Mouse (Mus musculus) ES-E14 (cell line): Measurements from ENCODE around the gene Gna15. TPM values are rescaled to one million over a fixed set of nuclear protein-coding genes. Genes with fewer than 3 reads are reported as not detected.

ENCODE experiments used
- DNase-seq: peaks from one replicate; pipeline ENCODE4 v3.0.0-alpha.2; 2013; ENCODE audit warnings: low read depth, low spot score
- H3K27ac ChIP-seq: 2 replicates; pipeline ENCODE4 v1.5.1; 2012; ENCODE audit warnings: low read depth, mild to moderate bottlenecking, low read length, moderate library complexity, mixed read lengths; ENCODE audit not compliant: poor library complexity, insufficient read depth, severe bottlenecking
- H3K36me3 ChIP-seq: 2 replicates; pipeline ENCODE4 v1.6.1; 2012; ENCODE audit warnings: mild to moderate bottlenecking, low read length, moderate library complexity, mixed read lengths; ENCODE audit not compliant: control insufficient read depth, poor library complexity, insufficient read depth, severe bottlenecking
- H3K4me1 ChIP-seq, 2 experiments: fragments of 150-350 bp in 1 of 2; sonication (generic) in 1 of 2; 2 replicates each; pipeline ENCODE4 v1.6.1; 2012; ENCODE audit warnings: low read length in 2 of 2, mild to moderate bottlenecking in 1 of 2, mixed read lengths in 1 of 2; ENCODE audit not compliant: control insufficient read depth in 2 of 2, insufficient read depth in 2 of 2, poor library complexity in 1 of 2
- H3K4me3 ChIP-seq, 2 experiments: fragments of 150-350 bp in 1 of 2; sonication (generic) in 1 of 2; 2 replicates each; pipeline ENCODE4 v1.5.1; 2012; ENCODE audit warnings: low read length in 2 of 2, low read depth in 1 of 2, mild to moderate bottlenecking in 1 of 2, mixed read lengths in 1 of 2; ENCODE audit not compliant: insufficient read depth in 1 of 2, poor library complexity in 1 of 2, severe bottlenecking in 1 of 2
- H3K9ac ChIP-seq: 2 replicates; pipeline ENCODE4 v1.6.1; 2012; ENCODE audit warnings: low read depth, mild to moderate bottlenecking, low read length, mixed read lengths; ENCODE audit not compliant: poor library complexity, insufficient read depth, severe bottlenecking
- H3K9me3 ChIP-seq: fragments of 150-350 bp; sonication (generic); 2 replicates; pipeline ENCODE4 v1.6.1; 2012; ENCODE audit warnings: low read depth, mild to moderate bottlenecking, low read length; ENCODE audit not compliant: control insufficient read depth, insufficient read depth
- CHD2 ChIP-seq: IDR thresholded peaks from 2 replicates; pipeline ENCODE4 v1.6.1; 2014; ENCODE audit warnings: mild to moderate bottlenecking, low read depth, low read length, inconsistent platforms
- HCFC1 ChIP-seq: IDR thresholded peaks from 2 replicates; pipeline ENCODE4 v1.6.1; 2012; ENCODE audit warnings: low read length, inconsistent platforms, borderline replicate concordance; ENCODE audit not compliant: insufficient read depth
- MAFK ChIP-seq: IDR thresholded peaks from 2 replicates; pipeline ENCODE4 v1.6.1; 2014; ENCODE audit warnings: mild to moderate bottlenecking, low read depth, low read length, inconsistent platforms; ENCODE audit not compliant: insufficient read depth
- ZC3H11A ChIP-seq: IDR thresholded peaks from 2 replicates; pipeline ENCODE4 v1.6.1; 2012; ENCODE audit warnings: low read depth, mild to moderate bottlenecking, inconsistent platforms, low read length, borderline replicate concordance
- ZNF384 ChIP-seq: IDR thresholded peaks from 2 replicates; pipeline ENCODE4 v1.6.1; 2012; ENCODE audit warnings: low read depth, low read length, inconsistent platforms
- in situ Hi-C, 2 experiments: fragments of 600-800 bp; cut with MboI; formaldehyde crosslinking; loops; one replicate each; pipeline ENCODE4 v1.15.1; 2025; ENCODE audit warnings: low sequenced_read_pairs in 2 of 2, inconsistent platforms in 1 of 2; ENCODE audit not compliant: unreplicated experiment in 2 of 2
- total RNA-seq: library from RNA; depleted of rRNA; stranded (reverse); fragments of 300-350 nt; gene quantifications from 2 replicates; pipeline ENCODE4 v1.2.3, GENCODE M21; 2012

The Gna15 gene
- total RNA-seq, 1 experiment, result 11.8 TPM

DNA sequence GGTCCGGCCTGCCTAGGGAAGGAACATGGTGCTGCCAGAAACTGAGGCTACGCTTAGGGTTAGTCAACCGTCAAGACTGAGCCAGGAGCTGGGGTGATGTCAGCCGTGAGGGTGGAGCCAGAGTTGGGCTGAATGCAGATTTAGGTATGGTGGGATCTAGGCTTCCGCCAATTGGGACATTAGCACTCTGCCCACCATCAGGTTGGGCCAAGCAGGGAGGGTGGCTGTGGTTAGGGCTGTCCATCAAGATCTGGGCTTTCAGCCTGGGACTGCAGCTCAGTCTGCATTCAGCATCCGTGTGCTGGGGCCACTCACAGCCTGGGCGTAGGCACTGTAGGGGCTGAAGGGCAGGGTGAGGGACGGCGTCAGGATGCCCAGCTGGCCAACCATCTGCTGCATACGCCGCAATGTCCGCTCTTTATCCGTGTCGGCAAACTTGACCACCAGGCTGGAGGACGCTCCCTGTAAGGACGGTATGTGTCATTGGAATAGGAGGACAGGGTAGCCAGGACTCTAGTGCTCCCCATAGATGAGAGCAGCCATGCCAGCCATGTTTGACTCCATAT, 56.3 kb downstream of the Gna15 start:
- TF ChIP-seq HCFC1, result no peak
- no peak for TF ChIP-seq CHD2
- TF ChIP-seq ZNF384, result no peak
- no peak for TF ChIP-seq MAFK
- TF ChIP-seq ZC3H11A, result no peak
- no peak for DNase-seq
- Histone ChIP-seq H3K9ac (no peak overlapping the region), H3K4me1 (peaks cover 10 to 29% of the 10 kb centered on the region in 2 experiments), H3K4me3 (no peak overlapping the region), H3K36me3 (no peaks in the 10 kb centered on the region; the same call in 1 of the 2 replicates), H3K27ac (no peak overlapping the region), H3K9me3 (no peaks in the 10 kb centered on the region)
- in situ Hi-C loops, result no loop called here

DNA sequence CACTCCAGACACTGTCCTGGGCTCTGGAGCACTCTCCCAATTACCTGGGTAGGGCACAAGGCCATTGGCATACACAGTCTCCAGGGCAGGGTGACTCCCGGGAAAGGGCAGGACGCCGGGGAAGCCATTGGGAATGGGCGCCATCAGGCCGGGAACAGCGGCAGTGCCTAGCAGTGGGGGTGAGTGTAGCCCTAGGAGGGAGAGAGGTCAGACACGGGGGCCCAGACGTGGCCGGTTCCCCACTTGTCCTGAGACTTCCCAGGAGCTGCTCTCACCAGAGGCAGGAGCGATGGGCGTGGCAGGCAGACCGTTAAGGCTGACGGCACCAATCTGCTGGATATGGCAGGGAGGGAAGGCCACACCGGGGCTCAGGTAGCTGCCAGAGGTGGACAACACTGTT, 57.1 kb downstream of the Gna15 start:
- DNase-seq, result no peak
- H3K9me3 ChIP-seq, result no peaks in the 10 kb centered on the region
- H3K27ac ChIP-seq, result no peak overlapping the region
- peaks cover 12 to 36% of the 10 kb centered on the region in 2 experiments for H3K4me1 ChIP-seq
- no peak for TF ChIP-seq HCFC1
- TF ChIP-seq ZNF384, result no peak
- TF ChIP-seq ZC3H11A, result no peak
- TF ChIP-seq MAFK, result no peak
- no peak for TF ChIP-seq CHD2
- in situ Hi-C loops, result no loop called here
- H3K9ac ChIP-seq, result no peak overlapping the region
- no peak overlapping the region for H3K4me3 ChIP-seq
- H3K36me3 ChIP-seq, result no peaks in the 10 kb centered on the region; the same call in 1 of the 2 replicates

DNA sequence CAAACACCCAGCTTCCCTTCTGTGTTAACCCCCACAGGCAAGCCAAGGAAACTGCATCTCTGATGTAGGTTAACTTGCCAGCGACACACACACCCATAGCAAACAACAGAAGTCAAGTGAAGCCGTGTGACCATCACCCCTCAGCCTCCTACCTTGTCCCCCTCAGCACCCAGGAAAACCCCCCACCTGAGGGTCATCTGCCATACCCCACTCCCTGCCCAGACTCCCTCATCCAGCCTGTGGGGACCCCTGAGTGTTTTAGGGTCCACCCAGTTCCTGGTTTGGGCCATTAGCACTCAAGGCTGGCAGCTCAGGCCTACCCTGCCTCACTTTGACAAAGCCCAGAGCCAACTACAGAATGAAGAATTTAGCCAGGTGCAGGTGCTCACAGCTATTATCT, 58.0 kb downstream of the Gna15 start:
- no peak for DNase-seq
- no peak overlapping the region for H3K4me3 ChIP-seq
- TF ChIP-seq MAFK (no peak), HCFC1 (no peak), CHD2 (no peak), ZC3H11A (no peak), ZNF384 (no peak)

DNA sequence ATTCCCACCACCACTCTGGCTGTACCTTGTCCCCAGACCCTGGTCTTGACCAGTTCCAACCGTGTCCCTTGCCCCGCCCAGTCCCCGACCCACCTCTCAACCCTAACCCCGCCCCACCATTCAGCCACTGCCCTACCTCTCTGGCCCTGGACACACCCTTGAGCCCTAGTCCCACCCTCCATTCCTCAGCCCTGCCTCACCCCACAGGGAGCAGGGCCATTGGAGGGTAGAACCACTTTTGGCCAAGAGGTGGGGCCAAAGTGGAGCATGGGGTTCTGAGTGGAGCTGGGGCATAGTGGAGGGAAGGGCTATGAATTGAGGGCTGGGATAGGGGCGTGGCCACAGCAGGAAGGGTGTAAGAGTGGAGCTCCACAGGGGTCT, 58.8 kb downstream of the Gna15 start:
- H3K9ac ChIP-seq, result peak overlapping the region; percentile 37; the same call in 1 of the 2 replicates
- H3K4me1 ChIP-seq, result peaks cover 12 to 36% of the 10 kb centered on the region in 2 experiments
- peak overlapping the region; percentile 25; the same call in 1 of the 2 replicates for H3K27ac ChIP-seq
- H3K9me3 ChIP-seq, result no peaks in the 10 kb centered on the region
- no peak for TF ChIP-seq MAFK
- no peak for TF ChIP-seq CHD2
- TF ChIP-seq ZC3H11A, result no peak
- no peak for TF ChIP-seq ZNF384
- no peak for TF ChIP-seq HCFC1
- no peaks in the 10 kb centered on the region; the same call in 1 of the 2 replicates for H3K36me3 ChIP-seq
- peak overlapping the region; percentile 63 to 67; a peak in 3 of 4 replicates for H3K4me3 ChIP-seq
- in situ Hi-C loops, result no loop called here
- peak; percentile 98 for DNase-seq

More for the DNA sequence above, 58.0 kb downstream of the Gna15 start:
- H3K4me1 ChIP-seq, result peaks cover 12 to 39% of the 10 kb centered on the region in 2 experiments
- no peak overlapping the region for H3K9ac ChIP-seq
- H3K36me3 ChIP-seq, result no peaks in the 10 kb centered on the region; the same call in 1 of the 2 replicates
- no peak overlapping the region for H3K27ac ChIP-seq
- no peaks in the 10 kb centered on the region for H3K9me3 ChIP-seq
- in situ Hi-C loops, result no loop called here
